In the genomic region with DNA sequence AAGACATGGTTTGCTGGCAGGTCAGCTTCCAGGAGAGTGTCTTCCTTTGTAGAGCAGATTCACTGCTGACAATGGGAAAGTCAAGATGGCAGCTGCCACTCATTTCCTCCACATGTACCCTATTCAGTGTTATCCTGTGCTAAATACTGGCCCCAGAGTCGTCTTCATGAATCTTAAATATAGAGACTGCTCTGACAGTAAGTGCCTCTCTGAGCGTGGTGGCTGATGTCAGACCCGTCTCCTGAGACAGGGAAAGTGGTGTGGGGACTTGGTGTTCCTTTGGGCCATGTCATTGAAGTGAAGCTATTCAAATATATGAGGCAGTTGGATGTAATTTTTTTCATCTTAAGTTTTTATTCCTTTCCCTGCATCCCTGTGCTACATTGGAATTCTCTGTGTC, we compare ENCODE assay signal across 28 mouse cellular contexts.
"Had no signal": no experiment of that assay in that cellular context is flagged by ENCODE, and none has a peak within 500 bp of the region (broad histone marks: within the 10 kb centered on the region; RNA-seq: fewer than 3 reads in every experiment).

No protein-coding gene starts in this region.

- H3K9me3 ChIP-seq: embryonic facial prominence, embryonic 10.5 days; embryonic facial prominence, embryonic 12.5 days; embryonic facial prominence, embryonic 13.5 days; embryonic facial prominence, embryonic 15.5 days; forebrain, embryonic 12.5 days; forebrain, embryonic 13.5 days; forebrain, embryonic 15.5 days had no signal

- H3K4me3 ChIP-seq: embryonic facial prominence, embryonic 10.5 days; embryonic facial prominence, embryonic 12.5 days; embryonic facial prominence, embryonic 13.5 days; embryonic facial prominence, embryonic 15.5 days; erythroblast, embryonic 14.5 days; forebrain, embryonic 10.5 days; forebrain, embryonic 12.5 days; forebrain, embryonic 13.5 days; forebrain, embryonic 15.5 days; gastrocnemius, adult 2 months; heart, adult 2 months had no signal

- H3K27me3 ChIP-seq: embryonic facial prominence, embryonic 12.5 days; embryonic facial prominence, embryonic 13.5 days; embryonic facial prominence, embryonic 15.5 days; forebrain, embryonic 12.5 days; forebrain, embryonic 13.5 days; forebrain, embryonic 15.5 days had no signal

- H3K4me1 ChIP-seq: embryonic facial prominence, embryonic 12.5 days had no signal

- ATAC-seq: forebrain, embryonic 13.5 days; forebrain, embryonic 14.5 days; forebrain, embryonic 15.5 days; forebrain, embryonic 16.5 days; forebrain, postnatal 0 days had no signal

- H3K4me2 ChIP-seq: embryonic facial prominence, embryonic 12.5 days; embryonic facial prominence, embryonic 13.5 days; embryonic facial prominence, embryonic 15.5 days; forebrain, embryonic 12.5 days; forebrain, embryonic 13.5 days; forebrain, embryonic 15.5 days had no signal

- H3K9ac ChIP-seq: embryonic facial prominence, embryonic 12.5 days; embryonic facial prominence, embryonic 13.5 days; embryonic facial prominence, embryonic 15.5 days; forebrain, embryonic 12.5 days; forebrain, embryonic 13.5 days; forebrain, embryonic 15.5 days; forebrain, postnatal 0 days had no signal

- DNase-seq: cerebellum, adult 2 months; cerebellum, adult 8-10 months; cerebellum, adult 9-10 months; cerebellum, adult 9-11 months; cerebellum, postnatal 10 days; cerebellum, postnatal 14 days; cerebellum, postnatal 25 days; cerebellum, postnatal 36 days; embryo, embryonic 11 days; forebrain, postnatal 0 days; gastrocnemius, adult 2 months; gastrocnemius, postnatal 10 days; gastrocnemius, postnatal 14 days; gastrocnemius, postnatal 25 days; gastrocnemius, postnatal 36 days; heart, adult 18-20 months; heart, adult 2 months had no signal

- H3K27ac ChIP-seq: embryonic facial prominence, embryonic 10.5 days; embryonic facial prominence, embryonic 12.5 days; embryonic facial prominence, embryonic 13.5 days; embryonic facial prominence, embryonic 15.5 days; forebrain, embryonic 10.5 days; forebrain, embryonic 12.5 days; forebrain, embryonic 13.5 days; forebrain, embryonic 15.5 days; gastrocnemius, adult 2 months; heart, adult 2 months had no signal
